Mouse (Mus musculus) C2C12 (cell line): ENCODE measurements around the gene Stmnd1.

Source experiments
- CEBPB ChIP-seq: IDR thresholded peaks from one replicate; pipeline ENCODE4 v1.6.1; 2011; ENCODE audit warnings: low read depth, mild to moderate bottlenecking, control low read depth, moderate library complexity
- CTCF ChIP-seq: IDR thresholded peaks from one replicate; pipeline ENCODE4 v1.5.1; 2011; ENCODE audit not compliant: control insufficient read depth, insufficient read depth, insufficient read length
- MAX ChIP-seq: IDR thresholded peaks from one replicate; pipeline ENCODE4 v1.6.1; 2011; ENCODE audit warnings: mild to moderate bottlenecking, control low read depth
- MYOD1 ChIP-seq: IDR thresholded peaks from one replicate; pipeline ENCODE4 v1.6.1; 2011; ENCODE audit warnings: low read depth; ENCODE audit not compliant: control insufficient read depth, insufficient read length
- MYOG ChIP-seq: IDR thresholded peaks from one replicate; pipeline ENCODE4 v1.6.1; 2011; ENCODE audit not compliant: control insufficient read depth, insufficient read length; ENCODE audit errors: extremely low read depth
- USF1 ChIP-seq: IDR thresholded peaks from one replicate; pipeline ENCODE4 v1.6.1; 2011; ENCODE audit warnings: low read depth, mild to moderate bottlenecking, control low read depth, moderate library complexity

DNA sequence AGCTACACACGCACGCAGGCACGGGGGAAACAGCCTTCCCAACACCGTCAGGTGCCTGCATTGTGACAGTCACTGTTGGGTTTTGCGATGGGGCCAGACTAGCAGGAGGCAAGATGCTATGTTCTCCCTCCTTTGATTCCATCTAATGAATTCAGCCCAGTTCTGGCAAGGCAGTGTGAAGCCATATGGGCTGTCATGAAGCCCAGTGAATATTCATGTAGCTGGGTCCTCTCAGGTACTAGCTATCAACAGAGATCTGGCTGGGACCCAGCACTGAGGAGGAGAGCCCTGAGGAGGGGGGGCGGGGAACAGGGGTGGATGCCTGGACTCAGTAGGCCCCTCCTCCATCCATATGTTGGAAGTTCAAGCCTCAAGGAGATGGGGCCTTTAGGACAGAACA lies 61.5 kb downstream of the Stmnd1 start:
- no peak for TF ChIP-seq CTCF
- no peak for TF ChIP-seq MYOG
- no peak for TF ChIP-seq CEBPB
- no peak for TF ChIP-seq MAX
- no peak for TF ChIP-seq USF1
- no peak for TF ChIP-seq MYOD1
